Mouse (Mus musculus): ENCODE results near the gene Map4. TPM values are rescaled to one million over a fixed set of nuclear protein-coding genes. Genes with fewer than 3 reads are reported as not detected.
A peak's percentile ranks its signal among the peaks of the same experiment; 100 is the strongest.

Map4 gene
- polyA plus RNA-seq (2014; fragmentation: Nextera tagmentation; extraction: Ambion mirVana) = 90.6 and 108 TPM in 2 replicates

DNA sequence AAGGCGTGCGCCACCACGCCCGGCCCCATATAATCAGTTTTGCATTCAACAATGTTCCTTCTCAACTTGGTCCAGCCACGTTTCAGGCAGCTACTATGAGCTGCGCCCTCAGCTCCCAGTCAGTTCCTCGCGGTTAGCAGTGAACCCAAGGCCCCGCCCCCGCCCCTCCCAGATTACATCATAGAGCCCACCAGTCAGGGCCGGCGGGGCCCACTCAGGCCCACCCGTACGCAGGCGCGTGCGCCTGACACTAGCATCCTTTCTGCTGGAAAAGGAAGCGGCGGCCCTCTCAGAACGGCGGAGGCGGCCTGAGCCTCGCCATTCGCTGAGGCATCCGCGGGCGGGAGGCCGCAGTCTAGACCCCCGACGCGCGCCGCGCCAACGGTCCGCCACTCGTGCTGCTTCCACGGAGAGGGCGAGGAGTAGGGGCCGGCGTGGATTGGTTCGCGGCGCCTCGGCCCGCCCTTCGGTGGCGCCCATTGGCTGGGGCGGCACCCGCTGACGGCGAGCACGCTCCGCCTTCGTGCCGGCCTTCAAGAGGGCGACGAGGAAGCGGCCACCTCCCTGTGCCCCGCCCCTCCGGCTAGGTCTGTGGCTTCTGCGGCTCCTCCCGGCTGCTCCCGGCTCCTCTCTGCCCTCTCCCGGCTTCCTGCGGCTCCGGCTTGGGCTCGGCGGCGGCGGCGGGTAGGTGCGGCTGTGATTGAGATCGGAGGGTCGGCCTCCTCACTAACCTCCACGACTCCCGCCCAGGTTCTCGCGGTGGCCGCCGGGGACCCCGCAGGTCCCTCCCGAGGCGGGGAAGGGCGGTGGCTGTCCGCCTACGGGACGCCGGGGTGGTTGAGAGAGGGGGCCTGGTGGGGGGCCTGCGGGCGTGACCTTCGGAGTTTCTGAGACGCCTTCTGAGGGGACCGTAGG, at the start of gene Map4:
Map4 (plus strand) TSS at position 204 of the 915 bp plus-strand sequence.
- DNase-seq (ENCODE audit: low spot score) (peak; percentile 98), ATAC-seq (peak; percentile 98)
- Histone ChIP-seq H3K36me3 (ENCODE audit: control insufficient read depth, insufficient read depth, low read length) (no peaks in the 10 kb centered on the region), H3K4me3 (ENCODE audit: low read depth, low read length) (peak within 1 kb of the TSS; percentile 86), H3K9me3 (replicated peaks; ENCODE audit: control insufficient read depth, low read length) (no peaks in the 10 kb centered on the region), H3K27me3 (replicated peaks; ENCODE audit: control insufficient read depth, insufficient read depth, low read length) (no peaks in the 10 kb centered on the region), H3K4me1 (ENCODE audit: control insufficient read depth, insufficient read depth, low read length) (no peaks in the 10 kb centered on the region), H3K27ac (ENCODE audit: low read depth, low read length) (peak within 1 kb of the TSS; percentile 96), H3K4me2 (ENCODE audit: low read length) (peak within 1 kb of the TSS; percentile 79), H3K9ac (ENCODE audit: low read length) (peak within 1 kb of the TSS; percentile 88)
- WGBS = under 1% methylated on average over 93 of the region's 94 CpGs

DNA sequence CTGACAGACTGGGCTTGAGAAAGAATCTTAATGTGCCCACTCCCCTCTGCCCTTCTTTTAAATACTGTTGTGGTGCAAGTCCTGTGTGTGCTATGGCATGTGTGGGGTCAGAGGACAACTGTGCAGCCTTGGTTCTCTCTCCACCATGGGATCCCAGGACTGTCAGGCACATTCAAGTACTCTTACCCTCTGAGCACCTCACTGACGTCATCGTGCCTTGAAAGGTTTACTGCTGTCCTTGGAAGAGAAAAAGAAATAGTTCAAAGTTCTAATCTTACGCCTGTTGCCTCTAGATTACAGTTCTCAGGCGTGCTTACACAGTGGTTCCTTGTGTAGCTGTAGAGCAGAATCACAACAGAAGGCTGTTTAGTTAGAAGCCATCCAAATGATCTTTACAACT, 45.0 kb upstream of the Map4 start:
- H3K27ac ChIP-seq (ENCODE audit: low read depth, low read length) = no peak overlapping the region
- H3K9ac ChIP-seq (ENCODE audit: low read length) = no peak overlapping the region
- H3K27me3 ChIP-seq (replicated peaks; ENCODE audit: control insufficient read depth, insufficient read depth, low read length) = no peaks in the 10 kb centered on the region
- ATAC-seq = no peak
- H3K36me3 ChIP-seq (ENCODE audit: control insufficient read depth, insufficient read depth, low read length) = peaks cover 100% of the 10 kb centered on the region
- no peak for DNase-seq (ENCODE audit: low spot score)
- H3K9me3 ChIP-seq (replicated peaks; ENCODE audit: control insufficient read depth, low read length) = no peaks in the 10 kb centered on the region
- H3K4me3 ChIP-seq (ENCODE audit: low read depth, low read length) = no peak overlapping the region
- 84% methylated on average over 4 of the region's 4 CpGs for WGBS
- no peak overlapping the region for H3K4me2 ChIP-seq (ENCODE audit: low read length)
- H3K4me1 ChIP-seq (ENCODE audit: control insufficient read depth, insufficient read depth, low read length) = no peaks in the 10 kb centered on the region

DNA sequence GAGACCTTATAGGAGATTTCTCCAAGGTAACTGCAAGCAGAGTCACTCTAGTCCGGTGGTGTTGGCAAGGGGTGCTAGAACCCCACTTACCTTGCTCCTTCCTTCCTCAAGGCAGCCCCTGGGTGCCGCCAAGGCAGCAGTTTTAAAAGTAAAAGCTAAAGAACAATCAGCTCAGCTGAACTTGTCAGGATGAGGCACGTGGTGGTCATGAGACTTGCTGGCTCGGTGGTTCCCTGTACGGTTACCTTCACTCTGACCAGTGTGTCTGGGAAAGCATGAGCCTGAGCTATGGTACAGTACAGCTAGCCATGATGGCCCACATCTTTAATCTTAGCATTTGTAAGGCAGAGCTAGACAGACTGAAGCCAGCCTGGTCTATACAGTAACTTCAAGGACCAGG, 43.9 kb upstream of the Map4 start:
- H3K9ac ChIP-seq (ENCODE audit: low read length) = no peak overlapping the region
- H3K27ac ChIP-seq (ENCODE audit: low read depth, low read length) = no peak overlapping the region
- H3K4me2 ChIP-seq (ENCODE audit: low read length) = no peak overlapping the region
- H3K27me3 ChIP-seq (replicated peaks; ENCODE audit: control insufficient read depth, insufficient read depth, low read length) = no peaks in the 10 kb centered on the region
- DNase-seq (ENCODE audit: low spot score) (no peak), ATAC-seq (no peak)
- WGBS = 95% methylated on average over 5 of the region's 5 CpGs
- H3K4me3 ChIP-seq (ENCODE audit: low read depth, low read length) = no peak overlapping the region
- H3K9me3 ChIP-seq (replicated peaks; ENCODE audit: control insufficient read depth, low read length) = no peaks in the 10 kb centered on the region
- peaks cover 100% of the 10 kb centered on the region for H3K36me3 ChIP-seq (ENCODE audit: control insufficient read depth, insufficient read depth, low read length)
- no peaks in the 10 kb centered on the region for H3K4me1 ChIP-seq (ENCODE audit: control insufficient read depth, insufficient read depth, low read length)

DNA sequence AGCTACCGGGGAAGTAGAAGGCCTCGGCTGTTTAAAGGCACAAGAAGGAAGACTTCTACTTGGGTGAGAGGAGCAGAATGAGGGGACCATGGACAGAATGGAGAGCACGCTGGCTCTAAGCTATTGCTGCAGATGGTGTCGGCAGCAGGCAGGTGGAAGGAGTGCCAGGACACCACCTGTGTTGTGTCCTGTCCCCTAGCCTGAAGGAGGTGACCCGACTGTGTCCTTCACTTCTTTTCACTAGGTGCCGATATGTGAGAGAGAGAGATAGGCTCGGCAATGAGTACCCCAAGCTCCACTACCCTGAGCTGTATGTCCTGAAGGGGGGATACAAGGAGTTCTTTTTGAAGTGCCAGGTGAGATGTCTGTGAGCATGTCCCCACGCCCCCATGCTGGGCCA, 39.8 kb upstream of the Map4 start:
- no peaks in the 10 kb centered on the region for H3K9me3 ChIP-seq (replicated peaks; ENCODE audit: control insufficient read depth, low read length)
- H3K4me2 ChIP-seq (ENCODE audit: low read length) = no peak overlapping the region
- peaks cover 83% of the 10 kb centered on the region for H3K36me3 ChIP-seq (ENCODE audit: control insufficient read depth, insufficient read depth, low read length)
- H3K9ac ChIP-seq (ENCODE audit: low read length) = no peak overlapping the region
- ATAC-seq = no peak
- no peaks in the 10 kb centered on the region for H3K27me3 ChIP-seq (replicated peaks; ENCODE audit: control insufficient read depth, insufficient read depth, low read length)
- H3K4me1 ChIP-seq (ENCODE audit: control insufficient read depth, insufficient read depth, low read length) = no peaks in the 10 kb centered on the region
- DNase-seq (ENCODE audit: low spot score) = no peak
- 93% methylated on average over 8 of the region's 8 CpGs for WGBS
- no peak overlapping the region for H3K27ac ChIP-seq (ENCODE audit: low read depth, low read length)
- H3K4me3 ChIP-seq (ENCODE audit: low read depth, low read length) = no peak overlapping the region

DNA sequence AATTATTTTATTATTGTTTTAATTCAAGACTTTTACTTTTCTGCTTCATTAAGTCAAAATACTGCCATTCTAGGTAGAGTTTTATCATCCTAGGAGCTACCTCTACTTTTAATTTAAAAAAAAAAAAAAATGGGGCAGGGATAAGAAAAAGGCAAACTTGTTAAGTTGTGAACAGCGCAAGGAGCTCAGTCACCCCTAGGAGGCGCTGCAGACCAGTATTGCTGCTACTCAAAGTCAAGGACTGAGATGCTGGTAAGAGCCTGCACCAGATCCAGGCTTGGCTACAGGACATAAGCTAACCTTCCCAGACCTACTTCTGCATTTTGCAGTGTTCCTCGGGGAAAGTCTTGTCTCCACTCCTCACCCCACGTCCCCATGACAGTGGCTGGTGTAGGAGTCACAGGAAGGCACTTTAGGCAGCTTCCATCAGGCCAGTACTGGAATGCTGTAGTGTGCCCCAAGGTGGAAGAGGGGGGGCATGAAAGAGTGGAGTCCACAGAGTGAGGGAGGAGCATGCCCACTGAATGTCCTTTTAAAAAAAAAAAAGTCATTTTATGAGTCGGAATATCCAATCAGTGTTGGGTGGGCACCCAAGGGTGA, 38.5 kb upstream of the Map4 start:
- Histone ChIP-seq H3K27me3 (replicated peaks; ENCODE audit: control insufficient read depth, insufficient read depth, low read length) (no peaks in the 10 kb centered on the region), H3K36me3 (ENCODE audit: control insufficient read depth, insufficient read depth, low read length) (peaks cover 76% of the 10 kb centered on the region), H3K4me1 (ENCODE audit: control insufficient read depth, insufficient read depth, low read length) (no peaks in the 10 kb centered on the region), H3K9me3 (replicated peaks; ENCODE audit: control insufficient read depth, low read length) (no peaks in the 10 kb centered on the region), H3K4me2 (ENCODE audit: low read length) (no peak overlapping the region), H3K4me3 (ENCODE audit: low read depth, low read length) (no peak overlapping the region), H3K27ac (ENCODE audit: low read depth, low read length) (no peak overlapping the region), H3K9ac (ENCODE audit: low read length) (no peak overlapping the region)
- DNase-seq (ENCODE audit: low spot score) (peak; percentile 82), ATAC-seq (peak; percentile 44)
- 72% methylated on average over 5 of the region's 5 CpGs for WGBS

DNA sequence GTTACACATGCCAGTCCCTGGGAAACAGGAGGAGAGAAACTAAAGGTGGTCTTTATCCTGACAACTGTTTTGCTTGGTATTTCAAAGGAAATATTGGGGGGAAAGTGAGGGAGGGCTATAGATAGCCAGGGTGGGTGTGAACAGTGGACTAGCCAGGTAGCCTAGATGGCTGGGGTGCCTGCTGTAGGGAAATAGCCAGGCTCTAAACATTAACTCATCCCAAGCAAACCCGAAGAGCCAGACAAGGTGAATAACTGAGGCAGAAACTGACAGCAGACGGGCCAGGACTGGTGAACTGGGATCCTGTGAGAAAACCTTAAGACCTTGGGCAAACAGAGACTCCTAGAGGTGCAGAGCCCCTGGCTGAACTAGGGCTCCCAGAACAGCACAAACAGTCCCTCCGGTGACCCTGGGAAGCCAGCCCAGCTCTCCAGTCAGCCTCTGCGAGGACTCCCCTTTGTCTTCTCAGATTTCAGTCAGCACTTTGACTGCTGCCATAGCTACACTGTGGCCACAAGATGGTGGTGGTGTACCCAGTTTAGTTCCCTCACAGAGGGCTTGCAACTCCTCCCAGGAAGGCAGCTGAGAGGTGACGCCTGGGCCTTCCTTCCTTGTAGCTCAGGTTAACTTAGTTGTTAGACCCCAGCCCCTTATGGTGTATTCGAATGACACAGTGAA, 36.7 kb upstream of the Map4 start:
- no peak overlapping the region for H3K4me3 ChIP-seq (ENCODE audit: low read depth, low read length)
- H3K36me3 ChIP-seq (ENCODE audit: control insufficient read depth, insufficient read depth, low read length) = peaks cover 58% of the 10 kb centered on the region
- ATAC-seq = peak; percentile 84
- H3K27me3 ChIP-seq (replicated peaks; ENCODE audit: control insufficient read depth, insufficient read depth, low read length) = no peaks in the 10 kb centered on the region
- H3K9ac ChIP-seq (ENCODE audit: low read length) = peak overlapping the region; percentile 52
- H3K27ac ChIP-seq (ENCODE audit: low read depth, low read length) = peak overlapping the region; percentile 81
- no peak overlapping the region for H3K4me2 ChIP-seq (ENCODE audit: low read length)
- no peaks in the 10 kb centered on the region for H3K4me1 ChIP-seq (ENCODE audit: control insufficient read depth, insufficient read depth, low read length)
- WGBS = 38% methylated on average over 6 of the region's 6 CpGs
- DNase-seq (ENCODE audit: low spot score) = peak; percentile 92
- H3K9me3 ChIP-seq (replicated peaks; ENCODE audit: control insufficient read depth, low read length) = no peaks in the 10 kb centered on the region

DNA sequence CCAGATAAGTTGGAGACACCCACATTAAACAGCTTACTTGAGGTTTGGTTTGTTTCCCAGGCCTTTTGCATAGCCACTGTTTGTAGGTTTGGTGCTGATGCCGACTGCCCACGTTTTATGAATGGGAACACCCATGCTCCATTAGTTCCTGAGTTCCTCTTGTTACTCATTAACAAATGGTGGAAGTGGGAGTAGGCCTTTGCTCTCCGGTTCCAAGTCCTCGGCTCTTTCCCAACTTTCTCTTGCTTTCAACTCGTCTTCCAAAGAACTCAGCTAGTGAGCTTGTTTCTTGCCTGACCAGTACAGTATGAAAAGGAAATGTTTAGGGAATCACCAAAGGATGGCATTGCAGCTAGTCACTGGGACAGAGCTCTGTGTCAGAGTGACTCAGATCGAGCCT, 35.7 kb upstream of the Map4 start:
- Histone ChIP-seq H3K27ac (ENCODE audit: low read depth, low read length) (no peak overlapping the region), H3K4me1 (ENCODE audit: control insufficient read depth, insufficient read depth, low read length) (no peaks in the 10 kb centered on the region), H3K27me3 (replicated peaks; ENCODE audit: control insufficient read depth, insufficient read depth, low read length) (no peaks in the 10 kb centered on the region), H3K9ac (ENCODE audit: low read length) (no peak overlapping the region), H3K36me3 (ENCODE audit: control insufficient read depth, insufficient read depth, low read length) (peaks cover 48% of the 10 kb centered on the region), H3K9me3 (replicated peaks; ENCODE audit: control insufficient read depth, low read length) (no peaks in the 10 kb centered on the region), H3K4me3 (ENCODE audit: low read depth, low read length) (no peak overlapping the region), H3K4me2 (ENCODE audit: low read length) (no peak overlapping the region)
- ATAC-seq (no peak), DNase-seq (ENCODE audit: low spot score) (no peak)
- WGBS = 78% methylated on average over 6 of the region's 6 CpGs

DNA sequence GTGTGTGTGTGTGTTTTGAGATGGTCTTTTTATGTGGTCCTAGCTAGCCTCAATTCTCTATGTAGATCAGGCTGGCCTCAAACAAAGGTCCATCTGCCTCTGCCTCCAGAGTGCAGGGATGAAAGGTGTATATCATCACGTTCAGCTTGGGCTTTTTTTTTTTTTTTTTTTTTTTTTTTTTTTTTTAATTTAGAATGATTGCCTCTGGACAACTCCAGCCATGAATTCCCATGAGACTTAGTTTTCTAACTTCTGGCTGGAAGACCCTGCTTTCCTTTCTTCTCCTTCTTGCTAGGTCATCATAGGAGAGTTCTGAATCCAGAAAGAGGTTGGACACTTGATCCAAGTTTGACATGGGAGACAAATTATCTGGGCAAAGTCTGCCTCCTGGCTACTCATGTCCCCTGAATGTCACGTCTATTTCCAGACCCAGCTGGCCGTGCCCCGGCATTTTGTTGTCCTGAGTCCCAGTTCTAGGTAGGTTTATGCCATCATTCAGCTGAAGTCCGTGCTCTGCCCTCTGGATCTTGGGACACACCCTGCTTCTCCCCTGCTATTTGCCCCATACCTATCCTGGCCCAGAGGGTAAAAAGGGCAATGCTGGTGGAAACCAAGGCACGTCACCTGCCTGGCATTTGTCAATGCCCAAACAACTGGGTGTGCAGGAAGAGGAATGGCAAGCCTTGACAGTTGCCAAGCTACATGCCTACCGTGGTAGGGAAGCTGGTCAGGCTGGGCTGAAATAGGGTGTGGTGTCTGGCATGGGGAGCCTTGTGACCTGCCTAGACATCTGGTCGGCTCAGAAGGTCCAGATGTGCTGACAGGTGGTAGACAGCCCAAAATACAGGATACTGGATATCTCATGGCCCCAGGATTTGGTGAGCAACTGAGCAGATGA, 34.8 kb upstream of the Map4 start:
- Histone ChIP-seq H3K27ac (ENCODE audit: low read depth, low read length) (no peak overlapping the region), H3K27me3 (replicated peaks; ENCODE audit: control insufficient read depth, insufficient read depth, low read length) (no peaks in the 10 kb centered on the region), H3K4me2 (ENCODE audit: low read length) (no peak overlapping the region), H3K4me1 (ENCODE audit: control insufficient read depth, insufficient read depth, low read length) (no peaks in the 10 kb centered on the region), H3K4me3 (ENCODE audit: low read depth, low read length) (no peak overlapping the region), H3K9me3 (replicated peaks; ENCODE audit: control insufficient read depth, low read length) (no peaks in the 10 kb centered on the region), H3K36me3 (ENCODE audit: control insufficient read depth, insufficient read depth, low read length) (peaks cover 39% of the 10 kb centered on the region), H3K9ac (ENCODE audit: low read length) (no peak overlapping the region)
- WGBS = 89% methylated on average over 8 of the region's 8 CpGs
- DNase-seq (ENCODE audit: low spot score) = no peak
- no peak for ATAC-seq
